Mouse (Mus musculus): ENCODE measurements around the gene Aff1. TPM values are rescaled to one million over a fixed set of nuclear protein-coding genes. Genes with fewer than 3 reads are reported as not detected.
A peak's percentile ranks its signal among the peaks of the same experiment; 100 is the strongest.

Aff1 gene
- 7.6 and 11.9 TPM in 2 replicates for polyA plus RNA-seq (2015; fragmentation: Nextera tagmentation; extraction: Ambion mirVana)

GRCm38 (mm10) chr5:103691624-103692530 lies at the start of gene Aff1:
Aff1 (plus strand) TSS chr5:103692374.
- Histone ChIP-seq H3K9me3 (replicated peaks) (no peaks in the 10 kb centered on the region), H3K4me1 (replicated peaks) (peaks cover 16% of the 10 kb centered on the region), H3K27ac (peak within 1 kb of the TSS; percentile 38; the same call in 1 of the 2 replicates), H3K9ac (peak within 1 kb of the TSS; percentile 62), H3K4me2 (peak within 1 kb of the TSS; percentile 99), H3K4me3 (peak within 1 kb of the TSS; percentile 68), H3K27me3 (peaks cover 23% of the 10 kb centered on the region), H3K36me3 (no peaks in the 10 kb centered on the region)
- ATAC-seq (replicated peaks; ENCODE audit: insufficient number of reproducible peaks, insufficient read depth, low FRiP score, low read depth): peak; percentile 92
- WGBS: 4% methylated on average over 49 of the region's 50 CpGs

- H3K27ac ChIP-seq: no peak overlapping the region
- no peak overlapping the region for H3K9ac ChIP-seq
- 0 out of 2 replicates have a peak, but pooled peaks cover 3% of the 10 kb centered on the region for H3K4me1 ChIP-seq (replicated peaks)
- H3K4me3 ChIP-seq: no peak overlapping the region
- no peaks in the 10 kb centered on the region for H3K9me3 ChIP-seq (replicated peaks)
- WGBS: 90% methylated on average over 1 of the region's 1 CpGs
- no peak for ATAC-seq (replicated peaks; ENCODE audit: insufficient number of reproducible peaks, insufficient read depth, low FRiP score, low read depth)
- no peaks in the 10 kb centered on the region for H3K27me3 ChIP-seq
- no peaks in the 10 kb centered on the region for H3K36me3 ChIP-seq
- no peak overlapping the region for H3K4me2 ChIP-seq
Measured at GRCm38 (mm10) chr5:103644167-103644566, 48.0 kb upstream of the Aff1 start.

GRCm38 (mm10) chr5:103647320-103647719 lies 44.9 kb upstream of the Aff1 start:
- H3K27me3 ChIP-seq: no peaks in the 10 kb centered on the region
- no peak overlapping the region for H3K27ac ChIP-seq
- H3K36me3 ChIP-seq: no peaks in the 10 kb centered on the region
- H3K4me3 ChIP-seq: no peak overlapping the region
- WGBS: 73% methylated on average over 3 of the region's 3 CpGs
- H3K9me3 ChIP-seq (replicated peaks): no peaks in the 10 kb centered on the region
- H3K9ac ChIP-seq: no peak overlapping the region
- H3K4me1 ChIP-seq (replicated peaks): 0 out of 2 replicates have a peak, but pooled peaks cover 3% of the 10 kb centered on the region
- ATAC-seq (replicated peaks; ENCODE audit: insufficient number of reproducible peaks, insufficient read depth, low FRiP score, low read depth): no peak
- no peak overlapping the region for H3K4me2 ChIP-seq

GRCm38 (mm10) chr5:103654225-103654624 lies 37.9 kb upstream of the Aff1 start:
- H3K4me1 ChIP-seq (replicated peaks): peaks cover 7% of the 10 kb centered on the region
- 34% methylated on average over 6 of the region's 6 CpGs for WGBS
- no peaks in the 10 kb centered on the region for H3K9me3 ChIP-seq (replicated peaks)
- no peak for ATAC-seq (replicated peaks; ENCODE audit: insufficient number of reproducible peaks, insufficient read depth, low FRiP score, low read depth)
- no peak overlapping the region for H3K4me2 ChIP-seq
- H3K9ac ChIP-seq: no peak overlapping the region
- H3K27me3 ChIP-seq: no peaks in the 10 kb centered on the region
- H3K36me3 ChIP-seq: no peaks in the 10 kb centered on the region
- no peak overlapping the region for H3K27ac ChIP-seq
- no peak overlapping the region for H3K4me3 ChIP-seq

- H3K27ac ChIP-seq: no peak overlapping the region
- H3K27me3 ChIP-seq: no peaks in the 10 kb centered on the region
- H3K36me3 ChIP-seq: no peaks in the 10 kb centered on the region
- H3K4me1 ChIP-seq (replicated peaks): peaks cover 7% of the 10 kb centered on the region
- no peak for ATAC-seq (replicated peaks; ENCODE audit: insufficient number of reproducible peaks, insufficient read depth, low FRiP score, low read depth)
- no peak overlapping the region for H3K9ac ChIP-seq
- 80% methylated on average over 4 of the region's 4 CpGs for WGBS
- peak overlapping the region; percentile 99 for H3K4me2 ChIP-seq
- peak overlapping the region; percentile 75; the same call in 1 of the 2 replicates for H3K4me3 ChIP-seq
- H3K9me3 ChIP-seq (replicated peaks): no peaks in the 10 kb centered on the region
Measured at GRCm38 (mm10) chr5:103654780-103655179, 37.4 kb upstream of the Aff1 start.

GRCm38 (mm10) chr5:103655346-103656118 lies 36.6 kb upstream of the Aff1 start, which contains the start of gene 1700016H13Rik:
1700016H13Rik (minus strand) TSS chr5:103656010.
- ATAC-seq (replicated peaks; ENCODE audit: insufficient number of reproducible peaks, insufficient read depth, low FRiP score, low read depth): peak; percentile 82
- Histone ChIP-seq H3K4me2 (peak within 1 kb of the TSS; percentile 99), H3K9me3 (replicated peaks) (no peaks in the 10 kb centered on the region), H3K4me3 (peak within 1 kb of the TSS; percentile 75), H3K4me1 (replicated peaks) (peaks cover 7% of the 10 kb centered on the region), H3K27ac (no peak within 1 kb of the TSS), H3K36me3 (no peaks in the 10 kb centered on the region), H3K27me3 (no peaks in the 10 kb centered on the region), H3K9ac (peak within 1 kb of the TSS; percentile 71)
- 1% methylated on average over 56 of the region's 56 CpGs for WGBS

- ATAC-seq (replicated peaks; ENCODE audit: insufficient number of reproducible peaks, insufficient read depth, low FRiP score, low read depth): no peak
- Histone ChIP-seq H3K9ac (no peak overlapping the region), H3K4me2 (no peak overlapping the region), H3K27me3 (no peaks in the 10 kb centered on the region), H3K4me3 (no peak overlapping the region), H3K27ac (no peak overlapping the region), H3K4me1 (replicated peaks) (peaks cover 7% of the 10 kb centered on the region), H3K9me3 (replicated peaks) (no peaks in the 10 kb centered on the region), H3K36me3 (no peaks in the 10 kb centered on the region)
- WGBS: 68% methylated on average over 5 of the region's 5 CpGs
Measured at GRCm38 (mm10) chr5:103658921-103659320, 33.3 kb upstream of the Aff1 start.

- H3K4me1 ChIP-seq (replicated peaks): peaks cover 7% of the 10 kb centered on the region
- no peaks in the 10 kb centered on the region for H3K9me3 ChIP-seq (replicated peaks)
- no peak overlapping the region for H3K4me2 ChIP-seq
- no peak overlapping the region for H3K4me3 ChIP-seq
- H3K27me3 ChIP-seq: no peaks in the 10 kb centered on the region
- 39% methylated on average over 3 of the region's 3 CpGs for WGBS
- no peak overlapping the region for H3K27ac ChIP-seq
- H3K9ac ChIP-seq: no peak overlapping the region
- ATAC-seq (replicated peaks; ENCODE audit: insufficient number of reproducible peaks, insufficient read depth, low FRiP score, low read depth): no peak
- no peaks in the 10 kb centered on the region for H3K36me3 ChIP-seq
Measured at GRCm38 (mm10) chr5:103659571-103659970, 32.6 kb upstream of the Aff1 start.

- Histone ChIP-seq H3K9me3 (replicated peaks) (no peaks in the 10 kb centered on the region), H3K9ac (no peak overlapping the region), H3K36me3 (no peaks in the 10 kb centered on the region), H3K27me3 (no peaks in the 10 kb centered on the region), H3K27ac (no peak overlapping the region), H3K4me3 (no peak overlapping the region), H3K4me2 (no peak overlapping the region), H3K4me1 (replicated peaks) (no peaks in the 10 kb centered on the region)
- 72% methylated on average over 9 of the region's 9 CpGs for WGBS
- ATAC-seq (replicated peaks; ENCODE audit: insufficient number of reproducible peaks, insufficient read depth, low FRiP score, low read depth): no peak
Measured at GRCm38 (mm10) chr5:103664932-103665331, 27.2 kb upstream of the Aff1 start.

GRCm38 (mm10) chr5:103665876-103666275 lies 26.3 kb upstream of the Aff1 start:
- H3K4me3 ChIP-seq: no peak overlapping the region
- WGBS: 65% methylated on average over 2 of the region's 2 CpGs
- no peak overlapping the region for H3K27ac ChIP-seq
- no peaks in the 10 kb centered on the region for H3K27me3 ChIP-seq
- no peaks in the 10 kb centered on the region for H3K9me3 ChIP-seq (replicated peaks)
- H3K36me3 ChIP-seq: no peaks in the 10 kb centered on the region
- no peak overlapping the region for H3K9ac ChIP-seq
- no peak for ATAC-seq (replicated peaks; ENCODE audit: insufficient number of reproducible peaks, insufficient read depth, low FRiP score, low read depth)
- H3K4me1 ChIP-seq (replicated peaks): no peaks in the 10 kb centered on the region
- H3K4me2 ChIP-seq: no peak overlapping the region

- H3K27me3 ChIP-seq: no peaks in the 10 kb centered on the region
- H3K4me3 ChIP-seq: no peak overlapping the region
- H3K27ac ChIP-seq: no peak overlapping the region
- H3K4me2 ChIP-seq: no peak overlapping the region
- ATAC-seq (replicated peaks; ENCODE audit: insufficient number of reproducible peaks, insufficient read depth, low FRiP score, low read depth): no peak
- H3K9ac ChIP-seq: no peak overlapping the region
- no peaks in the 10 kb centered on the region for H3K36me3 ChIP-seq
- 74% methylated on average over 3 of the region's 3 CpGs for WGBS
- no peaks in the 10 kb centered on the region for H3K4me1 ChIP-seq (replicated peaks)
- no peaks in the 10 kb centered on the region for H3K9me3 ChIP-seq (replicated peaks)
Measured at GRCm38 (mm10) chr5:103671858-103672257, 20.3 kb upstream of the Aff1 start.
